Mouse (Mus musculus) CD8-positive naive resting alpha-beta T cell, adult 2 months (primary cell): ENCODE results near the gene Nlgn1.

Experiments
- DNase-seq, 2 experiments: peaks; one replicate each; pipeline ENCODE4 v3.0.0; 2022; ENCODE audit warnings: low read depth in 2 of 2, low spot score in 2 of 2

The Nlgn1 gene

DNA sequence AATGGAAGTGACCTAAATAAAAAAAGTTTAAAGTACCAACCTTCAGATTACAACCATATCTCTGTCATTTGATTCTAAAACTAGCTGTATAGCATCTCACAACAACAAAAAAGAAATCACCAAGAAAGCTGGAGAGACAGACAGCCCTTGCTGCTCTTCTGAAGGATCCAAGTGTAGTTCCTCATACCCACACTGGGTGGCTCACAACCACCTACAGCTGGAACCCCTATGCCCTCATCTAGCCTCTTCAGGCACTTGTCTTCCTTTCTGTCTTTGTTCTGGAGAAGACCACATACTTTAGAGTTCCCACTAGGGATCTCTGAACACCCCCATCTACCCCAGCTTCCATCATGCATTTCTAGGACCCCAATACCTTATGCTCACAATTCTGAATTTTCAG lies 236.7 kb downstream of the Nlgn1 start:
- DNase-seq: no peak

DNA sequence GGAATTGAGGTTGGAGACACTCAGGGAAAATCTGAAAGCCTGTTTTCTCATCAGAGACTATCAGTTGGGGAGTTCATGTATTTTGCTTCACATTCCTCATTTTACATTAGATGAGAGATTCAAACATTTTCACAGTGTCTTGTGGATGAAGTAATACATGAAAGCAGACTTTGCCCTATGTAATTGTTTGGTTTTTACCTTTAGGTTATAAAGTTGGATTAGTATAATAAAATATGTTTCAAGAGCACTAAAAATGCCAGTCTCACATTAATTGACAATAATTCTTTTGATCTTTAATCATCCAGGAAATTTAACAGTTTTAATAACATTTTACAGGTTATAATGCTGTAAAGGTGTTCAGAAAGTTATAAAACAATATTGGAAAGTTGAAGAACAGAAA lies 262.9 kb downstream of the Nlgn1 start:
- no peak for DNase-seq

GRCm38 (mm10) chr3:26050769-26051168 lies 281.5 kb downstream of the Nlgn1 start:
- no peak for DNase-seq

DNA sequence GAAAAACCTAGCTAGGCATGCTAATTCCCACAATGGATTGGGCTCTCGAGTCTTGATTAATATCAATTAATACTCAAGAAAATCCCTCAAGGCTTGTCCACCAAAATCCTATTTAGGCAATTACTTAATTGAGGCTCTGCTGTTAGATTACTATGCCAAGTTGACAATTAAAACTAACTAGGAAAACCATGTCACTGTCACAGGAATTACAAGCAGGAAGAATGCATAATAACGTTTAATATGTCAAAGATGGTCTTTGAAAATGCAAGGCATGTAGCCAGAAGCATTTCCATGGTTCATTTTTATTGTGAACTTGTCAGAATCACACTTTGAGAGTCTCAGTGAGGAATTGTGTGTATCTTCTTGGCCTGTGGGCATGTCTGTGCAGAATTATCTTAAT lies 289.3 kb downstream of the Nlgn1 start:
- DNase-seq: no peak

DNA sequence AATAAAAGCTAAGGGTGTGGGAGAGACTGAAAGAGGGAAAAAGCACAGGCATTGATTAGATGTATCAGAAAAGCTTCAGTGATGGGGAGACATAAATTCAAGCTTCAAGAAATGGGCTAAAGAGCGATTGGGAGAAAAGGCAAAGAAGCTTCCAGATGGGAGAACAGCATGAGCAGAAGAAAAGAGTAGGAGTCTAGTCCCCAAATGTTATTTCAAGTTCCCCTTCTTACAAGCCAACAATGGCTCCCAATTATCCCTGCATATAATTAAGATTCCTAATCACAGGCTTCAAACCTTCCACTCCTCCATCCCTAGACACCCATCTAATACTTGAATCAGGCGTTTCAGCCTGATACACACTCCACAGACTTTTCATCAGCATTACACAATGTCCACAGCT lies 292.6 kb downstream of the Nlgn1 start:
- no peak for DNase-seq

GRCm38 (mm10) chr3:26026025-26026424 lies 306.2 kb downstream of the Nlgn1 start:
- no peak for DNase-seq

DNA sequence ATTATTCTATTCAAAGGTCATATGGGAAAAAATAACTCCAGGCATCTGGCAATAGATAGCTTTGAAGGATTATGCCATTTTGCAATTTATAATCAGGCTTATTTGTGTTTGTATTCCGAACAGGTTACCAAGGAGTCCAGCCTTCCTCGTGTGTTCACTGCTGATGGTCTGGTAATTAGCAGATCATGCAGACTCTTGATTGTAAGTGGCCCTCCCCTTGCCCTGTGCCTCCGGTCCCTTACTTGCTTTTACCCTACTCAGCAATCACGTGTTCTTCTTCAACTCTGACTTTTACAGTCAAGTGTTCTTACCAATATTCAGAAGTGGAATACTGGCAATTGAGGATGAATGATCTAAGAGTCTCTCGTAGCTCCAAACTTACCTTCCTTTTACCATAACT lies 309.0 kb downstream of the Nlgn1 start:
- no peak for DNase-seq

DNA sequence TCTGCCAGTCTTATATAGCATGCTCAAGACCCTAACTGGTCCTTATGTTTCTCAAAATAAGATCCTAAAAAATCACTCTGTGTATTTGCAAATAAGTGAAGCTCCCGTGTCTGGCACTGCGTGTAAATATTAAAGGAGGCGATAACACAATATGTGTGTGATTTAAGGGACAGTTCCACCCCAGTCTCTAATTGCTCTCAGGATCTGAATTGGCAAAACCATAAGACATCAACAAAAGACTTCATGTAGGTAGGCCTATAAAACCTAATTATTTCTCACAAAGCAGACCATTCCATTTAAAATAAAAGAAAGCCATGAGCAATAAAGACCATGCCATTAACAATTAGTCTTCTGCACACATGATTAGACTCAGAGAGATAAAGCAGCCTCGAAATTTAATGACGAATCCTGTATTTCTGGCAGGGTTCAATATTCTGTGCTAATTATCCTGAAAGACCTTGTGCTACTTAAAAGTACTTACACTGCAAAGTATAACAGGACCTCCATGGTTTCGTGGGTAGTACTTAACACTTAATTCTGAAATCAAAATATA lies 310.6 kb downstream of the Nlgn1 start:
- DNase-seq: no peak

DNA sequence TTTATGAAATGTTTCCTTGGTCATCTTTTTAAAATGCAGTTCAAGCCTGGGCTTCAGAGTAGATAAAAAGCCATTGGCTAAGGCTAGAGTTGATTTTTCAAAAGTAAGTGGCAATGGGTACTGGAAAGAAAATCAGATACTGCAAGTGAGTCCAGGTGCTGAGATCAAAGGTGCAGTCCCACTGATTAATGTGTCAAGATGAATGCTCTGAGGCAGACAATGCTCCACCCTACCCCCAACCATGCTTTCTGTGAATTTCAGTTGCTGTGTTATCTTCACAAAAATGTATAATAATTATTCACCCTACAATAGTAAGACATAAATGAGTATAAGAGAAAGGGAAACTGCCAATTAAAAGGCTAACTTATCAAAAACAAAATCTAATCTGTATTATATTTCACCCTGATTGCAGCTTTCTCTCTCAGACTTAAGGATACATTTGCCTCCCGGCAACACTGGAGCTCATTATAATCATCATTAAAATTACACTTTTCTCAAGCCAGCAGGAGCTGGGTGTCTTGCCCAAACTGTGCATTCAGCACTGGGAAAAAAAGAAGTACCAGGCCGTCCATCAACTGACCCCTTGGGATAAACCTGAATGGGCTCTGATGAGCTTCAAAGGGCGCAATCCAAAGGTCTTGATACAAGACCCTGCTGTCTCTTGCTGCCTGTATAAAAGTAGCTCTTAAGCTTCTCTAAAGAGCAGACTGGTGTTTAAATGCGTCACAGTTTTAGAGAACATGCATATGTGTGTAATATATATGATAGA lies 320.8 kb downstream of the Nlgn1 start:
- no peak for DNase-seq

- DNase-seq: no peak
Measured at GRCm38 (mm10) chr3:26002863-26003608, 329.2 kb downstream of the Nlgn1 start.

GRCm38 (mm10) chr3:26002367-26002766 lies 329.9 kb downstream of the Nlgn1 start:
- no peak for DNase-seq

DNA sequence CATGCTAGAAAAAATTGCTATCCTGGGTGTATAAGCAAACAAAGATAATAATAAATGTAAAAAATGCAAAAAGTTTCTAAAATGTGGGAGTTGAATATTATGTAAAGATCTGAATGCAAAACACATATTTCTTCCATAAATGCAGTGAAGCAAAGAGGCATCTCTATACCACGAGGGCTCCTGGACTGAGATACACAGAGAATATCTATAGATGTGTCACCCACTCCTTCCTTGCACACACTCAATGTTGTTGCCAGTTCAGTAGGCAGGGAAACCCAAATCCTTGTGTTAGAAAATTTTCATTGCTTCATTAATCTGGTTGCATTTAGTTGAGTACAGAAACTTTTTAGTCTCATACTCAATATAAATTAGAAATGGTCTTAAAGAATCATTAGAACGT lies 364.7 kb downstream of the Nlgn1 start:
- DNase-seq: no peak

DNA sequence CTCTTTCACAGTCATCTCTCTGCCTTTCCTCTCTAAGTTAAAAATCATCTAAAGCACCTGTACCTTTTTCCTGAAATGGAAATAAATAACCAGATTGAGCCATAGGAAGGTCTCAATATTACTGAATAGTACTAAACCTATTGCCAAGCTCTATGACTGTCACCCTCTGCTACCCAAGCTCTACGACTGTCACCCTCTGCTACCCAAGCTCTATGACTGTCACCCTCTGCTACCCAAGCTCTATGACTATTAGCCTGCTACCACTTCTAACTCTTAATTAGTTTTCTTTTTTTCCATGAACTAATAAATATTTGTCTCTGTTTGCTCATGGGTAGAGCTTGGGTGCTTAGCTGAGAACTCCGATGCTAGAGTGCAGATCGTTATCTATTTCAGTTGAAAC lies 368.0 kb downstream of the Nlgn1 start:
- DNase-seq: no peak

- DNase-seq: no peak
Measured at GRCm38 (mm10) chr3:25963568-25963967, 368.7 kb downstream of the Nlgn1 start.

DNA sequence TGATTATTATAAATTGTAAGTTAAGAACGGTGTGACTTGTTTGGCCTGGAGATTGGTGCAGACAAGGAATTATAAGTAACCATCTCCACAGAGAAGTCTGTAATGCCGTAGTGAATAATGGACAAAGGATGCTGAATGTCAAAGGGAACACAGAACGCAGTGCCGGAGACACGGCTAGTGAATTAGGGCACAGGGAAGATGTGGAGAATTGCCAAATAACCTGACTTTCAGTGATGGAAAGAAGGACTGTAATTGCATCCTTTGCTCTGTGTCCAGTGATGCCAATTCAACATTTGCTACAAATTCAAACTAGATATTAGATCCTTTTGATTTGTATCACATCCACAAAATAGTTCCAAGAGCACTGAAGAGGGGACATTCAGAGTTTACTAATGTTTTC lies 415.7 kb downstream of the Nlgn1 start:
- no peak for DNase-seq

GRCm38 (mm10) chr3:25914365-25915065 lies 417.7 kb downstream of the Nlgn1 start:
- DNase-seq: no peak

DNA sequence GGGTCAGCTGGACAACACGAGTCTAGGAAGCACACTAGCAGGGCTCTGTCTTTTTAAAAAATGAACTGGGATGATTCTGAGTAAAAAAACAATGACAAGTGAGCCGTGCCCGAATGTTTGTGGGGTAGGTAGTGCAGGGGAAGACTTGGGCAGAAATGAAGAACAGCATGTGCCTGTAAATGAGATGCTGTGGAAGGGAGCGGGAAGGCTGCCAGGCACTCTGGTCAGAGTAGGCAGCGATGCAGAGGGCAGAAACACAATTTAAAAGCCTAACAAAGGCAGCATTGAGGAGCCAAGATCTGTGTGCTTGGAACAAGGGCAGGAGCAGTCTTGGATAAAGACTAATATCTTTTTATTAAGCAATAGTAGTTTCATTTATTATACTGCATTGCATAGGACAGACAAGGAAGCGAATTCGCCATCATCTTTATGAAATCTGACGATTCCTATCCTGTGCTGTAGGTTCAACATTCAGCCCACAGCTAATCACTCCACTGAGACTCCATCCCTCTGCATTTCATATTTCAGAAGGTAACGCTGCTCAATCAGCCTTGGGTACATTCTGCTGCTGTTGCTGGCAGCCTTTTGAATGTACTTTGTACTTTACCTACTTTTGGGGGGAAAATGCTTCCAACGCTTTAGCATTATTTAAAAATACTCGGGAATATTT lies 429.0 kb downstream of the Nlgn1 start:
- DNase-seq: no peak

DNA sequence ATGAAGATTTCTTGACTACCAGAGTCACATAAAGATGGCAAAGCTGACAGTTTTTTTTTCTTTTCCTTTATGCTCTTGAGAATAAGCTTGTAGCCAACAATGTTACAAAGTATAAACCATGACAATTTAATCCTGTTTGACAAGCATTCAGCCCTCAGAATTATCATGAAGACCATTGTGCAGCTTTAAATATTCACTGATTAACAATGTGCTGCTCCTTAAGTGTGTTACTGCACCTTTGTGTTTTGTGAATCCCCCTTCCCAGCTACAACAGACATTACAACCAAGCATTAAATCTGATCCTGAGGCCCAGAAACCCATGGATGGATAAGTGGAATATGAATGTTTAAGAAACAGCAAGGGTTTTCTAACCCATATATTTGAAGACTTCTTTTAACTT lies 434.8 kb downstream of the Nlgn1 start:
- DNase-seq: no peak

- DNase-seq: no peak
Measured at GRCm38 (mm10) chr3:25884797-25885196, 447.5 kb downstream of the Nlgn1 start.

DNA sequence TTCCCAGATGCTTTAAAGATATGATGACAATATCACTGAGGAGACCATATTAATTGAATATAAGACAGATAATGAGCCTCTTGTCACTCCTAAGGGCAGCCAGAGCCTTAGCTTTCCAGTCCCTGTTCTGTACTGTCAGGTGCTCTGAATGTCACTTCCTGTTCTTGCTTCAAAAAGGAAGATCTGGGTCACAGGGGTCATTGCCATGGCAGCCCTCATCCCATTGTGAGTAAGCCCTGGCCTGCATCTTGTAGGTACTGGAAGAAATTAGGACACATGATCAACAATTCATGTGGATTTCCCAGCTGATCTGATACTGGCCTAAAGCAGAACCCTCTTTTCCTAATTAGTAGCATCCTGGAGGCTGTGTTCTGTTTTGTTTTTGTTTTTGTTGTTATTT lies 463.1 kb downstream of the Nlgn1 start:
- no peak for DNase-seq

DNA sequence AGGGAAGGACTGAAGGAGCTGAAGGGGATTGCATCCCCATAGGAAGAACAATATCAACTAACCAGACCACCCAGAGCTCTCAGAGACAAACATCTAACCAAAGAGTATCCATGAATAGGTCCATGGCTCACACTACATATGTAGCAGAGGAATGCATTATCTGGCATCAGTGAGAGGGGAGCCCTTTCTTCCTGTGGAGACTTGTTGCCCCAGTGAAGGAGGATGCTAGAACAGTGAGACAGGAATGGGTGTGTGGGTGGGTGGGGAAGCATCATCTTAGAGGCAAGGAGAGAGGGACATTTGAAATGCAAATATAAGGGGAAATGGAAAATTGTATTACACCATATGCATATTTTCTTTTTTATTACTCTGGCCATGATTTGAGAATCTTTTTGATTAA lies 473.9 kb downstream of the Nlgn1 start:
- DNase-seq: no peak
